Mouse (Mus musculus) left cerebral cortex, adult 18-20 months (tissue): ENCODE measurements around the gene Trub2. TPM values are rescaled to one million over a fixed set of nuclear protein-coding genes. Genes with fewer than 3 reads are reported as not detected.

ENCODE experiments used
- DNase-seq, 2 experiments: peaks; one replicate each; pipeline ENCODE4 v3.0.0; 2021 to 2022; ENCODE audit warnings: low spot score in 2 of 2, mixed read lengths in 1 of 2
- long read RNA-seq, 2 experiments: library from polyadenylated mRNA; stranded (forward); transcript quantifications; one replicate each; pipeline ENCODE4 v2.0.0; 2021
- total RNA-seq, 2 experiments: library from RNA; stranded (reverse); gene quantifications; 2 replicates each; pipeline ENCODE4 v1.2.3; 2021

Gene Trub2
- total RNA-seq: 10 to 100 TPM; 39.3 to 39.5 TPM
- long read RNA-seq, experiment 1, partial matches to known transcripts: 2 of 24 reads
- long read RNA-seq, experiment 1, other reads (novel, unspliced or antisense): 13 of 24 reads
- long read RNA-seq, experiment 2, transcript Trub2-201 (8 exons, 3,408 nt): major isoform, 6 of 24 reads
- long read RNA-seq, experiment 2, partial matches to known transcripts: 2 of 24 reads
- long read RNA-seq, experiment 2, other reads (novel, unspliced or antisense): 16 of 24 reads

- peak; percentile 85 to 93 for DNase-seq
Observed at GRCm38 (mm10) chr2:29787937-29788681, at the start of gene Trub2. Gene Trub2, minus strand, starts transcription at chr2:29788502.

GRCm38 (mm10) chr2:29835391-29835899, 47.1 kb upstream of the Trub2 start:
- DNase-seq: no peak

- DNase-seq: no peak
Observed at GRCm38 (mm10) chr2:29833796-29834195, 45.5 kb upstream of the Trub2 start.

- no peak for DNase-seq
Observed at GRCm38 (mm10) chr2:29831106-29831505, 42.8 kb upstream of the Trub2 start.

GRCm38 (mm10) chr2:29827709-29828024, 39.4 kb upstream of the Trub2 start:
- no peak for DNase-seq

GRCm38 (mm10) chr2:29826926-29827708, 38.8 kb upstream of the Trub2 start:
- DNase-seq: peak; percentile 95 to 97

GRCm38 (mm10) chr2:29826318-29826925, 38.1 kb upstream of the Trub2 start:
- no peak for DNase-seq

- peak; percentile 58 to 70 for DNase-seq
Observed at GRCm38 (mm10) chr2:29820025-29820817, 31.9 kb upstream of the Trub2 start, which contains the start of gene Urm1. Gene Urm1, plus strand, starts transcription at chr2:29820075.

- no peak for DNase-seq
Observed at GRCm38 (mm10) chr2:29819363-29819762, 31.1 kb upstream of the Trub2 start.

- peak; percentile 88 to 92 for DNase-seq
Observed at GRCm38 (mm10) chr2:29817426-29818232, 29.3 kb upstream of the Trub2 start.

- DNase-seq: no peak
Observed at GRCm38 (mm10) chr2:29815678-29816371, 27.5 kb upstream of the Trub2 start.

GRCm38 (mm10) chr2:29803400-29803831, 15.1 kb upstream of the Trub2 start:
- peak in 1 of 2 experiments; percentile 24 for DNase-seq

GRCm38 (mm10) chr2:29802827-29803201, 14.5 kb upstream of the Trub2 start:
- DNase-seq: peak in 1 of 2 experiments; percentile 14

GRCm38 (mm10) chr2:29802075-29802826, 13.9 kb upstream of the Trub2 start, which contains the start of gene Slc27a4:
Gene Slc27a4, plus strand, starts transcription at chr2:29802634.
- peak; percentile 99 for DNase-seq

GRCm38 (mm10) chr2:29792772-29793487, 4.6 kb upstream of the Trub2 start:
- DNase-seq: no peak

GRCm38 (mm10) chr2:29787104-29787917, 991 bp downstream of the Trub2 start, which contains the start of gene Coq4:
Gene Coq4, plus strand, starts transcription at chr2:29787493.
- peak; percentile 91 to 93 for DNase-seq
